Mouse (Mus musculus) heart, adult 2 months (tissue): ENCODE data around the gene Uba7.

Experiments used
- CTCF ChIP-seq: fragments of 200-600 bp; IDR thresholded peaks from 2 replicates; pipeline ENCODE4 v1.8.1; 2022; ENCODE audit warnings: antibody characterized with exemption, mild to moderate bottlenecking, moderate library complexity
- EP300 ChIP-seq: fragments of 200-500 bp; IDR thresholded peaks from 2 replicates; pipeline ENCODE4 v1.6.1; 2011; ENCODE audit warnings: low read depth, low read length, control low read depth; ENCODE audit not compliant: insufficient read depth

- TF ChIP-seq CTCF: no peak
- no peak for TF ChIP-seq EP300
These were observed 7.9 kb upstream of the Uba7 start for GRCm38 (mm10) chr9:107967437-107967836.
